Mouse (Mus musculus) liver, embryonic 14.5 days (tissue): ENCODE data around the gene Hoxc10.

Source experiments
- CTCF ChIP-seq: IDR thresholded peaks from 2 replicates; pipeline ENCODE4 v1.5.1; 2016; ENCODE audit warnings: antibody characterized with exemption, low read depth, control low read depth
- EP300 ChIP-seq: IDR thresholded peaks from 2 replicates; pipeline ENCODE4 v1.6.1; 2016; ENCODE audit warnings: antibody characterized with exemption, low read depth

DNA sequence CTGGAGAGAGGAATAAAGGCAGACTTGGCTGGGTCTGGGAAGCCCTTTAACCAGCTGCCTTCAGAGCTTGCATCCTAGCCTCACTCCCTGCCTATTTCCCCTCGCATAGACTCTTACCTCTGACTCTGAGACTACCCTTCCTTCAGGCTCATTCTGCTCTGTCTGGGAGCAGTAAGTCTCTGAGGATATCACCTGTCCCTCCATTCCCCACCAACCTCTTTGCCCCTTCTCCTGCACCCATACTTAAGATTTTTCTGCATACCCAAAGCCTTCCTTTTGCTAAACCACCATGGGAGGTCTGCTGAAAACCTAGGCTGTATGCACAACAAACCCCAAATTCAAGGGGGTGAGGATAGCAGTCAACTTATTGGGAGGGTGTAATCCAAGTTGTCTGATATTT lies 13.3 kb downstream of the Hoxc10 start:
- TF ChIP-seq CTCF (no peak), EP300 (no peak)
